Mouse (Mus musculus) telencephalon, adult 2 months (tissue): ENCODE data around the gene Upp2.

ENCODE experiments used
- DNase-seq: peaks from one replicate; pipeline ENCODE4 v3.0.0-alpha.2; 2011; ENCODE audit warnings: low read depth, low spot score

The Upp2 gene

DNA sequence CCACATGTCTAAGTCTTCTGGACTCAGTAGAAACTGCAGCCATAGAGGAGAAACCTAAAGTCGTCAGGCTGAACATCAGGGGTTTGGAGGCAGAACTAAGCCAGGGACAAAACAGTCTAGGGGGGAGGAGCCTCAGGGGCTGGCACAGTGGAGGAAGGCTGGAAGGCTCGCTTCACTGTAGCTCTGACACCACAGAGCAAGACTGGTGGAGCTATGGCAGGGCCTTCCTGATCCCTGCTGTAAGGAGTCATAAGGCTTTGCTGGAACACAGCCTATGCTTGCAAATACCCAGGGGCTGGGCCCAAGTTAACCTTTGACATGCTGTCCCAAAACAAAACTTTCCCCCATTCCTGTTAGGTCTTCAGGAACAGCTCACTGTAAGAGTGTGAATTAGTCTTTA is 185.8 kb downstream of the Upp2 start:
- DNase-seq: no peak

DNA sequence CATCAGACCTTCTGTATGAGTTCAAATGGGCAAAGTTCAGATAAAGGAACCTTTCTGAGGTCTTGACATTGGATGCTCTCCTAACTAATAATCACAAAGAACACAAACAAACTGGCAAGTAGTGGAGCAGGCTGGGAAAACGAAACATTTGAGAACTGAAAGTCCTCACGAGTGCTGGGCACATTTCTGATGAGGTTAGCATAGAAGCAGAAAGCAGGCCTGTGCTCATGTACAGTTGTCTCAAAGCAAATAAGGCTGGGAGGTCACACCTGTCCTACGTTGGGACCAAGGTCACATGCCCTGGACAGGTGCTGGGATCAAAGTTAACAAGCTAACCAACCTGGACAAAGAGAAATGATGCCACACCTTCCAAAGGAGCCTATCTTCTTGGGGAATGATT is 187.6 kb downstream of the Upp2 start:
- DNase-seq: no peak

DNA sequence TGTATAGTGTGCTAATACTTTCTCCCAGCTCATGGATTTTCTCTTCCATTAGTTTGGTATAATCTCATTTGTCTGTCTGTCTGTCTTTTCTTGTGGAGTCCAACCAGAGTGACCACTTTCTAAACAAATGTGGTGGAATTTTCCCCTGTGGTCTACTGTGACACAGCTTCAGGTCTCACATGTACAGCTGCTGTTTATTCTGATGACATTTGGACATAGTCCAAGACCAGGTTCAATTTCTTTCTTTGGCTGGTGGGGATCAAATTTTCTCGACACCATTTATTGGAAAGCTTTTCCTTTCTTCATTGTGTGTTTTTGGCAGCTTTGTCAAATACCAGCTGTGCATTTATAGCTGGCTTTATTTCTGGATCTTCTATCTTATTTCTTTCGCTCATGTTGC is 191.0 kb downstream of the Upp2 start:
- DNase-seq: no peak

DNA sequence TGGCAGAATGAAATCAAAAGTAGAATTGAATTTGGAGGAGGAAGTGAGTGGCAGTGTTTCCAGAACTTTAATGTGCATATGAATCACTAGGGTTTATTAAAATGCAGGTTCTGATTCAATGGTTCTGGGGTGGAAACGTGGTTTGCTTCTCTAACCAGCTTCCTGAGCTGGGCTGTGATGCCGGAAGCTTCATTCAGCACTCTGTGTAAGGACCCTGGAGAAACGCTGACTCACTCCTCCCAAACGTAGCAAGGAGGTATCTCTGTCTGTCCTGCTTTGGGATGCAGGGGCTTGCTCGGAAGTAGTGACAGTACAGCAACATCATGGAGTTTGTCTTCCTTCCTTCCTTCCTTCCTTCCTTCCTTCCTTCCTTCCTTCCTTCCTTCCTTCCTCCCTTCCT is 192.6 kb downstream of the Upp2 start:
- DNase-seq: no peak

DNA sequence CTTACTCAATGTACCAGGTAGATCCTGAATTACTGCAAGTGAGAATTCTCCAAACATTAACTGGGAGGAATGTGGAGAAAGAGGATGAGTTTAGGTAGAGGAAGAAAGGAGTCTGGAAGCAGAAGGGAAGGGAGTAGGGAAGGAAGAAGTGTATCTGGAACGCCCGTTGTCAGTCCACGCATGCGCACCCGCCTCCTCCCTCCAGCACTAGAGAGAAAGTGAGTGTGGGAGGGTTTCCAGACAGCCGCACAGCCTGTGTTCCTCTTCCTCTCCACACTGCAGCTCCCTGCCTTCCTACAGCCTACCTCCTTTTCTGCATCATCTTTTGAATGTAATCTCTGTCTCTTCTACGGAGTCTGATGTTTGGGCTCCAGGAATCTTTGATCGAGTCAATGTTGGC is 198.0 kb downstream of the Upp2 start:
- DNase-seq: peak; percentile 64

DNA sequence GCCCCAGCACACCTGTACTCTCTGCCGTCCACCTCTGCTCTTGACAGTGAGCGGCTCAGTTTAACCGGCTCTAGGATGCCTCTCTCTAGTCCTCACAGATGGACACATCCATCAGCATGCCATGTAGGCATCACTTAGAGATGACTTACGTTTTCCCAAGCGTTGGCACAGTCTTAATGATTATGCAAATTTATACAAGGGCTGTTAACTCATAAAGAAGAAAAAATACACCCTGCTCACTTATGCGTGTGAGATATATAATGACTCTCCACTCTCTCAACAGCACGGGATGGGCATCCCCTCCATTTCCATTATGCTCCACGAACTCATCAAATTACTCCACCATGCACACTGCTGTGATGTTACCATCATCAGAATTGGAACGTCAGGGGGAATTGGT is 206.7 kb downstream of the Upp2 start:
- DNase-seq: no peak

DNA sequence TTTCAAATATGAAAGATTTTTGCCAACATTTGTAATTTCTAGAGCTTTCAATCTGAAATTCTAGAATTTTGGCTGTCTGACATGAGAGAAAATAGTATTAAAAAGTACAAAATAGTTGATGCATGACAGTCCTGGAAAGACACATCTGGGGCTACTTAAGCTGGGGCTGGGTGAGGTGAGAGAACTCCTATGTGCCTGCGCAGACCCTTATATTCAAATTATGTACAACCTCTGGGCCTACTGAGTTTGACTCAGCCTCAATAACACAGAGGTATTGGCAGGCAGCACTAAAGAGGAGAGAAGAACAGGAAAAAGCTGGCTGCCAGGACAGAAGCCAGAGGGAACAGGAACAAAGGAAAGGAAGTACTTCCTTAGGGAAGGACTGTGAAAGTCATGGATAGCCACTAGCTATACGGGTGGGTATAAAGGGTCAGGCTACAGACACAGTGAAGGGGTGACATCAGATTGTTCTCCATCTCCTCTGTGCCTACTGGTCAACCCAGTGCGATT is 211.9 kb downstream of the Upp2 start:
- DNase-seq: no peak

DNA sequence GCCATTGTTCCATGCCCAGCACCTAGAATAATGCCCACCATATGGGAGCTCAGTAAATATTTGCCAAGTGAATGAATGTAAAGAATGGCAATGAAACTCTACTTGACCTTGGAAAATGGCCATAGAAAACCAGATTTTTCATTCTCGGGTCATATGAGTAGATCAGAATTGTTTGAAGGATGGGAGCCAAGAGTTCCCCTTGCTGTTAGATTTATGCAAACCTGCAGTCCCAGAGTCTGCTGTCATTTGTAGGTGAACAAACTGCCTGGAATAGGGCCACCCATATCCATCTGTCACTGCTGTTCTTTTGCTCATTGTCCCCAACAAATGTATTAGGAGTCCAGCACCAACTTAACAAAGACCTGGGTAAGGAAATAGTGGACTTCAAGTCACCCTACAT is 216.4 kb downstream of the Upp2 start:
- DNase-seq: no peak

DNA sequence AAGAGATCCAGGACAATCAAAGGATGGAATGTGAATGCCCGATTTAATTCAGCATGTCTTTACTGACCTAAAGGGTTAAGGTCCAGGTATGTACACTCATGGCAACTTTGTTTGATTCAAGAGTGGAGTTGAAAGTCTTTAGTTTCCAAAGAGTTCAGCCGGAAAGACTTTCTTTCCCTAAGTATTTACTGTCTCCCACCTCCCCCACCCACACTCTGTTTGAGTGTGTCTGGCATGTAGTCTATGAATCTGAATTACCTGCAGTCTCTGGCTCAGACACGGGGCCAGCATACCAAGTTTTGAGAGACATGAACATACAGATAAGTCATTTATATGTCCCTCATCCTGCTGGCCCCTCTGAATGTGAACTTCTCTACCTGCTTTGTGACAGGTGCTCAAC is 219.1 kb downstream of the Upp2 start:
- DNase-seq: no peak

DNA sequence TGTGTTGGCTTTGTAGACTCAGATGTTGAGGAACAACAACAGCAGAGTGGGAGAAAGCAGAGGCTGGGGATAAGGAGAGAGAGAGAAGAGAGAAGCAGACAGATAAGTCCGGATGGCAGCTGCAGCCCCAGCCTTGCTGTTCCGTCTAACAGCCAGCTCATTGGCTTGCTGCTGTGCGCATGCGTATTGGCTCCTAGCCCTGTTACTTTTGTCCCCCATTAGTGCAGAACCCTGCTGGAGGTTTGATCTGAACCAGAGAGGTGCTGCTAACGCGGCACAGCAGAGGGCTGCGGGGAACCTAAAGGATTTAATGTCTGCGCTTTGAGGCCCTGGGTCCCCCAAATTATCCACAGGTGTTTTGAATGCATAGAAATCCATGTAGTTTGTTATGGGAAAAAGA is 219.6 kb downstream of the Upp2 start:
- no peak for DNase-seq

DNA sequence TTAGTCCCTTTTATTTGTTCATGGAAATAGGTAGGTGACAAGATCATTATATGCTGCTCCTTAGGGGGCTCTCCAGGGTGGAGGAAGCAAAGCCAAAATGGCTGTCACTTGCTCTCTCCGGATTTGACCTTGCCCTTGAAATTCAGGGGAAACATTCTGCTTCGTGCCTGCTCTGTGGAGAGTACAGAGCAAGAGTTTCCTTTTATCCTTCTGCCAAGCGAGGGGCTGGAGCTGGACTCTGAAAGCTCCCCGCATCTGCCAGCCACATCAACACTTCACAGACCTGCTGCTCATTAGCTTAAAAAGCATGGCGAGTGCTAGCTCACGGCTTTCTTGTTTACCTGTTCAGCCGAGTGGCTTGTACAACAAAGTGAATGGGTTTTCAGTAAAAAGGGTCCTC is 220.3 kb downstream of the Upp2 start:
- no peak for DNase-seq

DNA sequence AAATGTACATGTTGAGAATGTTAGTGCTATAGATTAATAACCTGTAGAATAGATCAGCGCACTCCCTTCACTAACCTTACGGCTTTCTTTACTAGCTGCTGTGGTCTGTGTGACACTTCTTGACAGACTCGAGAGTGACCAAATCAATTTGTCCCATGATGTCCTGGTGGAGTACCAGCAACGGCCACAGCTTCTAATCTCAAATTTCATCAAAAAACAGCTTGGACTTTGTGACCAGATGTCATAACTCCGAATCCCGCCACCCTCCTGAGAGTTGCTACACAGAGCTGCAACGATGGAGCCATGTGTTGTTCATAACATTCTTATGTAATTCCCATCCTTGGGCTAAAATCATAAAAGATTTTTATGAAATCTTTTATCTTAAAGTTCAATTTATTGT is 222.8 kb downstream of the Upp2 start:
- DNase-seq: no peak

DNA sequence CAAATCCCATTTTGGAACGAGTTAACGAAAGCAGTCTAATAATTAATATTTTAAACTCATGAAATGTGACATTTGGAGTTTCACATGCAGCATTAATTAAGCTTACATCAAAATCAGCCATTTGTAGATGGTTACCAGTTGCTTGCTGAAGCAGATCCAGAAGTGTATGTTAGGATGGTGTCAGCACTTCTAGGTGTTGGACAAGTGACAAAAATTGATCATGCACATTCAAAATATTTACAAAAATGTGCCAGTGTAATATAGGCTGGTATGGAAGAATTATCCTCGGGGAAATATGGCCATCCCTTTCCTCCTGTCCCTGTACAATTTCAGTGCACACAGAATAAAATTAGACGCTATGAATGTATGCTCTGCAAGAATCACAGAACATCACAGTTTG is 223.3 kb downstream of the Upp2 start:
- DNase-seq: no peak

DNA sequence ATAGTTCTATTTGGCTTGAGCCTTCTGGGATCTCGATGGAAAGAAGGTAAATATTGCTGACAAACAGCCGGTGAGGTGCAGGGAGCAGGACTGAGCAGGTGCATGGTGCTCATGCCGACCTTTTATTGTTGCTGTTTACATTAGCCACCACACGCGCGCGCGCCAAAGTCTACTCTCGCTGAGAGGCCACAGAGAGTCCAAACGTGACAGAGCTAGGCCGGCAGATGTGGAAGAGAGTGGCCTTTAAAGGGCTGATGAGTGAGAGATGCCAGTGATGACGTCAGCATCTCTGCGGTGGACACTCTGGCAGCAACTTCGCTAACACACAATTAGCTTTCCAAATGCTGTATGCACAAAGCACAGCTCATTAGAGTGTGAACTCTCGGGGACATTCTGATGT is 227.4 kb downstream of the Upp2 start:
- no peak for DNase-seq

DNA sequence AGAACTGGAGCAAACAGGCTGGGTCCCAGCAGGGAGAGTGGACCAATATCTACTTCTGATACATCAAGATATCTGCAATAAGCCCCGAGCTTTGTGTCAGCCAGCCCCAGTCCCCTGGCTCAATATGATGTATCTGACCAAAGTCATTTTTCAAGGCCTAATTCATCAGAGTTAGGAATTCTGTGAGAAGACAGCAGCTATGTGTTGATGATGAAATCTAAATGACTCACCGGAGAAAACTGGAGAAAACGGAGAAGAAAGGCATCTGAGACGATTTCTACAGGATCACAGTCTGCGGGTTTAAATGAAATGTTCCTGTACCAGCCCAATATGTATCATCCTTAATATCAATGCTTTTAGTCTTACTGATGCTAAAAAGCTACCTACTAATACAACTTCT is 228.3 kb downstream of the Upp2 start:
- no peak for DNase-seq

DNA sequence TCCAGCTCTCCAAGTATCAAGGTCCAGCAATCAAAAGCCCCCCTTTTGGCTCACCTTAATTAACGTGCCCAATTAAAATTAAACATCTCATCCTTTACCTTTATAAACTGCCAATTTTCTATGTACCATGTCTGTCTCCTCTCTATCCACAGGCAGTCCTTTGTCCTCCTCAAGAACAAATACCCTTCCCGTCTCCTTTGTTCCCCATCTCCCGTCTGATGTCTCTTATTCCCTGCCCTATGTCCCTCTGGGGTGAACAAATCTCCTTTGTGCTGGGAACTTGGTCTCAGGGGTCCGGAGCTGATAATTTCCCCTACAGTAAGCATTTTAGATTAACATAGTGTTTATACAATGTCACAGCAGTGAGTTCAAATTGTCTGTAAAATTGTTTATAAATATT is 230.4 kb downstream of the Upp2 start:
- DNase-seq: no peak

DNA sequence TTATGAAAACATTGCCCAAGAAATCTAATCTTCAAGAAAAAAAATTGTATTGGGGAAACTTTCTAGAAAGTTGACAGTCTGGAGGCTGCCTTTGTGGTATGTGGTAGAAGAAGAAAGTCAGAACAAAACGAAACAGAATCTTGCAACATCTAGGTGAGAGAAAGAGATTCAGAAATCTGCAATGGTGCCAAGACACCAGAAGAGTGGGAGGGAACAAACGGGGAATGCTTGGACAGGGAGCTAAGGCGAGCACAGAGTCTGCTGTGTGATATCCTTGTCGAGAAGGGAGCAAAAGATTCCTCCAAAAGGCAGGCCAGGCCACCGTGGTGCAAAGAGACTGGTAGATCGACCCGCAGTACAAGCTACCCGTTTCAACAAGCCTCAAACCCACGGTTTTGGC is 232.0 kb downstream of the Upp2 start:
- DNase-seq: peak; percentile 18

DNA sequence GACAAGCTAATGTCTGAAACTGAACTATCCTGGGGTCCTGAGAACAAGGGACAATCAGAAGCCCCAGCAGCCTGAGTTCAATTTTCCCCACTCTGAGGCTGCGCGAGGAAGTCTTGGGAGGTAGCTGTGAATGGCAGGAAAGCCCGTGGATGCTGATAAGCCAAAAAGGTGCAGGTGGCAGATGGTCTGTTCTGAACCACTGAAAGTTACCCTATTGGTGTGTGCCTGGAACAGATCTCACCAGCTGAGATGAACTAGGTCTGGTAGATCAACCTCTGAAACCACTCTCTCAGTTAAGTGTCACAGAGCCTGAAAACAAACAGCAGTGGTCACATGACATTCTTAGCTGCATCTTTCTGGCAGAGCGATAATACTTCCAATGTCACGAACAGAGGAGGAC is 232.5 kb downstream of the Upp2 start:
- DNase-seq: no peak

DNA sequence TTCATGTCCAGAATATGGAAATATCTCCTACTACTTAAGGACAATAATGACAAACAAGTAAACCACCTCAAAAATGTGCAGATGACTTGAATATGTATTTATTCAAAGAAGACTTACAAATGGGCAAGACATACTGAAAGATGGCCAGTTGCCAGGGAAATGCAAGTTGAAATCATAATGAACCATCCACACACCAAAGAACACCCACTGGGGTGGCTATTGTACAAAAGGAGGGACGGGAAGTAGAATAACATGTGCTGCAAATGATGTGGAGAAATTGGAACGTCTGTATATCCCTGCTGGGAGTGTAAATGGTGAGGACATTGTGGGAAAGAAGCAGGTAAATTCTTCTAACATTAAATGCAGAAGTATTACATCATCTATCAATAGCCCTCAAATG is 245.8 kb downstream of the Upp2 start:
- DNase-seq: no peak

DNA sequence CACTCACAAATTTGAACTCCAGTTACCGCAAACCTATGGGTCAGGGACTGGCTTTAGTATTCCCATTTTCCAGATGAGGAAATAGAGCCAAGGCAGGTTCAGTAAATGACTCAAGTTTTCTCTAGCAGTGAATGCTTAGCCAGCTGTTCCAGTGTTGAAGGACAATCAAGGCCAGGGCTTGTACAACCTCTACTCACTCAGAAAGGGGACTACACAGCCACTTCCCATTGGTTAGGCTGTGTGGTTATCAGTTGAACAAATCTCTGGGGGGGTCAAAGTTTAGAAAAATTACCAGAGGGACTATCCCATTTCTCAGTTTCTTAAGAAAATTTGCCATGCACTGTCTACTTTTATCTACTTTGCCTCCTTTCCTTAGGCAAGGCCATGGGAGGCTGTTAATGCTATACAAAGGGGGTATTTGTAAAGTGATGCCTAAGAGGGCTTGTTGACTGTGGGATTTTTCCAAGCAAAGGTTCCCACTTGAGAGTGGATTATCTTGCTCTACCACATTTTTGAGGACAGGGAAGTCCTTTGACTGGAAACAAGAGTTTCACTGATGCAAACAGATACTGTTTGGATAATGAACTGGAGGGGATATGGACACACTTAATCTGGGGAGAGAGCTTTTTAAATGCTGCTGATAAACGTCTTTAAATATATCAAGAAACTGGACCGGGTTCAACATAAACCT is 262.0 kb downstream of the Upp2 start:
- DNase-seq: no peak

DNA sequence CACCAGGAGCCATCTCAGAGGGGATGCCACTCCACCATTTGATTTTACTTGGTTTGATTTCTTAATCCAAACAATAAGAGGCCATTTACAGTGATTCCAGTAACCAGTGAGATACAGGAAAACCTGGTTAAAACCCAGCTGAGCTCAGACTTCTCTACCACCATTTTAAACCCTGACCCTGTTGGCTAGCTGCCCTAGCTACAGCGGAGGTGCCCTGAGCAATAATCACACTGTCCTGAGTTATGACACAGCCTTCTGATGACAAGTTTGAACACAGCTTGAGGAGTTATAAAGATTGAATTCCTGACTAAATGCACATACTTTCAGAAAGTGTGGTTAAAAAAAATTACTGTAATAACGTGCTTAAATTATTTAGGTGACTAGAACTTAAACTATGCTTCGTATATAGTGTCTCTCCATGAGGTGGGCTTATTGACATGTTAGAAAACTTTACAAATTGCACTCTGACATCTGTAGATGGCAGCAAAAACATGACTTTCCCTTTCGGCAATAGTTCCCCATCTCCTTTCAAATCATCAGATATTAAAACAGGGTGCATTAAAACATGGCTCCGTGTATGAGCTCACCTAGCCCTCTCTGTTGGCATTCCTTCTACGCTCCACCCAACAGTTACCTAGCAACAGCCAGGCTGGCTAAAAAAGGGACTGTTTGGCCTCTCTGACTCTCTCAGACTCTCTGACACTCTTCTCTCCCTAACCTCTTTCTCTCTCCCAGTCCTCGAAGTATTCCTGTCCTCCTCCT is 263.1 kb downstream of the Upp2 start:
- peak; percentile 22 for DNase-seq

DNA sequence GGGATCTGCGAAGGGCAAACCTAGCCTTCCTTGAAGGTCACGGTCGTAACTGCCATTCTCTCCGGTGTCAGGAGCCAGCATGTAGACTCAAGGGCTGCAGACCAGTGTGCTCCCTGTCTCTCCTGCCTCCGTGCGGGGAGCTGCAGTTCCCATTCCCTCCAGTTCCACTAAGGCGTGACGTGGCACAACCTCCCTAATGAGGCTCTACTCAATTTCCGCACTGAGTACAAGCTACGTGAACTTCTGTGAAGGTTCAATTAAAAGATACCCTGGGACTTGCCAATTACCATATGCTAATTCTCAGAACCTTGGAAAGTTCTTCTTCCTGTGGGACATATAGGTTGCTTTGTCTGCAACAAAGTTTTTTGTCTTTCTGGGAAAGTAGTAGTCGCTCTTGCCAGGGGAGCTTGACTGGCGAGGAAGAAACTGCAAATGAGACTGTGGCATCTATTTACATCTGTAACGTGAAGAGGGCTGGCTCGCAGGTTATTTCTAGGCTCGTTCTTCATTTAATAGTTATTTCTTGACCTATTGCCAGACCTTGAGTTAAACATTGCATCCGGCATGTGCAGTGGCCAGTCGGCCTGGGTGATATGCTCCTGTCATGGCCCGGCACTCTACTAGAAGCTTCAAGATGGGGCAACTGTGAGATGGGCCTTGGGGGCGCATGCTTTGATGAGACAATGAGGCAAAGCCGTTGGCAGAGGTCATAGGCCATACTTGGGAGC is 265.3 kb downstream of the Upp2 start:
- DNase-seq: no peak

DNA sequence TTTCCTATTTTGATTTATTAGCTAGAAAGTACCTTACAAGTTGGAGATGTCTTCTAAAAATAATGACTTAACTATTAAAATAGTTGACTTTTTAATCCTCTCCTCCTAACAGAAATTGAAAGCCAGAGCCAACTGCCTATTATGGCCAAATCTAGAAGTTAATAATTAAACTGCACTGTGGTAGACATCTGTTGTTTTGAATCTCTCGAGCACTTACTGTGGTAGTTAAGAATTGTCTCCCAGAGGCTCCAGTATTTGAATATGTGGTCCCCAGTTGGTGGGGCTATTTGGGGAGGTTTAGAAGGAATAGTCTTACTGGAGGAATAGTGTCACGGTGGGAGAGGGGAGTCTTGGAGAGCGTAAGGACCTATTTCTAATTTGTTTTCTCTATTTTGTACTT is 273.9 kb downstream of the Upp2 start:
- no peak for DNase-seq
